Mouse (Mus musculus) fibroblast of lung, adult 2 months (primary cell): ENCODE data around the gene Cep41.
A peak's percentile ranks its signal among the peaks of the same experiment; 100 is the strongest.

Source experiments
- DNase-seq: peaks from one replicate; pipeline ENCODE4 v3.0.0-alpha.2; 2011; ENCODE audit warnings: low read depth

Gene Cep41

GRCm38 (mm10) chr6:30693350-30693991 lies at the start of gene Cep41:
Gene Cep41 (minus strand): TSS chr6:30693749.
- peak; percentile 78 for DNase-seq

GRCm38 (mm10) chr6:30739177-30739747 lies 45.7 kb upstream of the Cep41 start:
- no peak for DNase-seq

GRCm38 (mm10) chr6:30738464-30739006 lies 45.0 kb upstream of the Cep41 start:
- no peak for DNase-seq

GRCm38 (mm10) chr6:30737548-30738463 lies 44.3 kb upstream of the Cep41 start:
- DNase-seq = no peak

GRCm38 (mm10) chr6:30736864-30737547 lies 43.5 kb upstream of the Cep41 start:
- peak; percentile 49 for DNase-seq

- no peak for DNase-seq
Observed at GRCm38 (mm10) chr6:30736372-30736762, 42.8 kb upstream of the Cep41 start.

- DNase-seq = no peak
Observed at GRCm38 (mm10) chr6:30735728-30736371, 42.3 kb upstream of the Cep41 start.

- no peak for DNase-seq
Observed at GRCm38 (mm10) chr6:30734988-30735727, 41.6 kb upstream of the Cep41 start.

- DNase-seq = no peak
Observed at GRCm38 (mm10) chr6:30734465-30734864, 40.9 kb upstream of the Cep41 start.

GRCm38 (mm10) chr6:30732571-30733130 lies 39.1 kb upstream of the Cep41 start:
- no peak for DNase-seq

- DNase-seq = no peak
Observed at GRCm38 (mm10) chr6:30730301-30730971, 36.9 kb upstream of the Cep41 start.

GRCm38 (mm10) chr6:30723331-30723730 lies 29.8 kb upstream of the Cep41 start, which contains the start of gene Mest:
Gene Mest (plus strand): TSS chr6:30723547.
- DNase-seq = no peak

GRCm38 (mm10) chr6:30722385-30723164 lies 29.0 kb upstream of the Cep41 start:
- DNase-seq = no peak

GRCm38 (mm10) chr6:30716796-30717195 lies 23.2 kb upstream of the Cep41 start:
- no peak for DNase-seq

GRCm38 (mm10) chr6:30714891-30715471 lies 21.4 kb upstream of the Cep41 start:
- no peak for DNase-seq

GRCm38 (mm10) chr6:30713896-30714295 lies 20.3 kb upstream of the Cep41 start:
- DNase-seq = no peak

- no peak for DNase-seq
Observed at GRCm38 (mm10) chr6:30713455-30713854, 19.9 kb upstream of the Cep41 start.

- DNase-seq = no peak
Observed at GRCm38 (mm10) chr6:30712484-30712883, 18.9 kb upstream of the Cep41 start.

GRCm38 (mm10) chr6:30711365-30711763 lies 17.8 kb upstream of the Cep41 start:
- no peak for DNase-seq
